Mouse (Mus musculus): ENCODE results near the gene Pbx1.

Pbx1 gene

GRCm38 (mm10) chr1:168344262-168344661 lies 87.8 kb downstream of the Pbx1 start:
- DNase-seq (ENCODE audit: low read depth, low spot score), result no peak

DNA sequence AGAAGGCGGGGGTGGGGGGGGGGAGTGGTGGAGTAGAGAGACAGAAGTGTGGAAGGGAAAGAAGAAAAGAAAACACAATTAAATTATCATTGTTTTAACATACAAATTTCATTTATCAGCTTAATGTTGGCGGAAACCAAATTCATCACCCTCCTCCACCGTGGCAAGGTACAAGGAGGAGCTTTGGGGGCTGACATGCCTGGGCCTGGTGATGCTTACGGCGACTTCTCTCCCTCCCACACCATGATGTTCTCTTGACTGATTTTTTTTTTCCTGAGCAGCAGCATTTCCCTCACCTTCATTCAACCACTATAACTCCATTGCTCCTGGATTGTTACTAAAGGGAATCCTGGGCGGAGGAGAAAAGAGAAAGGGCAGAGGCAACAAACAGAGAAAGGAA lies 89.8 kb downstream of the Pbx1 start:
- no peak for DNase-seq (ENCODE audit: low read depth, low spot score)

- DNase-seq (ENCODE audit: low read depth, low spot score), result no peak
Measured at GRCm38 (mm10) chr1:168341863-168342262, 90.2 kb downstream of the Pbx1 start.

GRCm38 (mm10) chr1:168341368-168341767 lies 90.7 kb downstream of the Pbx1 start:
- no peak for DNase-seq (ENCODE audit: low read depth, low spot score)

GRCm38 (mm10) chr1:168336238-168336818 lies 95.7 kb downstream of the Pbx1 start:
- DNase-seq (ENCODE audit: low read depth, low spot score), result no peak

GRCm38 (mm10) chr1:168334831-168335574 lies 97.1 kb downstream of the Pbx1 start:
- DNase-seq (ENCODE audit: low read depth, low spot score), result no peak

- no peak for DNase-seq (ENCODE audit: low read depth, low spot score)
Measured at GRCm38 (mm10) chr1:168332056-168332455, 100.0 kb downstream of the Pbx1 start.

DNA sequence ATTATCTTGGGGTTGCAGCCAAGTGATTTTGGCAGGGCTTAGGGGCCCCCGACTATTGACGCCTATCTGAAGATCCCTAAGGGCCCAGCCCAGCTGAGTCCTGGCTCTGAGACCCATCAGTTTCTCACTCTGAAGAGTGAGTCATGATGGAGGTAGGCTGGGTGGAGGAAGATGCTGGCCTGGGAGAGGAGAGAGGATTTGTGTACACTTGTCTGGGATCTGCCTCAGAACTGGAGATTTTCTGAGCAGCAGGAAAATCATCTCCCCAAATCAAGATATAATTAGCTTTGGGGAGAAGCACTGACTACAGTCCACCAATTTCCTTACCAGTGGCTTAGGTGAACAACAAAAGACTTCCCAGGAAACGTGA lies 103.8 kb downstream of the Pbx1 start:
- DNase-seq (ENCODE audit: low read depth, low spot score), result no peak

- no peak for DNase-seq (ENCODE audit: low read depth, low spot score)
Measured at GRCm38 (mm10) chr1:168327405-168328235, 104.5 kb downstream of the Pbx1 start.

GRCm38 (mm10) chr1:168325786-168326185 lies 106.3 kb downstream of the Pbx1 start:
- DNase-seq (ENCODE audit: low read depth, low spot score), result no peak

- no peak for DNase-seq (ENCODE audit: low read depth, low spot score)
Measured at GRCm38 (mm10) chr1:168324306-168325085, 107.6 kb downstream of the Pbx1 start.

- no peak for DNase-seq (ENCODE audit: low read depth, low spot score)
Measured at GRCm38 (mm10) chr1:168323436-168324108, 108.5 kb downstream of the Pbx1 start.

GRCm38 (mm10) chr1:168322892-168323291 lies 109.2 kb downstream of the Pbx1 start:
- peak; percentile 15 for DNase-seq (ENCODE audit: low read depth, low spot score)

DNA sequence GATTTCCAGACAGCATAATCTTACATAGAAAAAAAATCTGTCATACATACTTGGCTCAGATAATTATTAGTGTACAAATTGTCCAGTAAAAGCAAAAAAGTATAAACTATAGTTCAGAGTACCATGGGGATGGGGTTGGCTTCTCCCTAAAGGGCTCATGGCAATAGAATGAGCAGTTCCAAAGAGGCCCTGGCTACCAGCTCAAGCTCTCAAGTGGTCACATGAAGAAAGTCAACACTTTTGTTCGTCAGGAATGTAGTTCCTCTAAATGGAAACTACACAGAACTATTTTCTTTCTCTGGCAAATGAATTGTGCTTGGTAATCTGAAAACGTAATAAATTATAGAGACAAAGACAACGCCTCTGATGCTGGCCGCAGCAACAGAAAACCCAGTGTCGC lies 112.4 kb downstream of the Pbx1 start:
- DNase-seq (ENCODE audit: low read depth, low spot score), result no peak

GRCm38 (mm10) chr1:168318899-168319469 lies 113.1 kb downstream of the Pbx1 start:
- DNase-seq (ENCODE audit: low read depth, low spot score), result no peak

DNA sequence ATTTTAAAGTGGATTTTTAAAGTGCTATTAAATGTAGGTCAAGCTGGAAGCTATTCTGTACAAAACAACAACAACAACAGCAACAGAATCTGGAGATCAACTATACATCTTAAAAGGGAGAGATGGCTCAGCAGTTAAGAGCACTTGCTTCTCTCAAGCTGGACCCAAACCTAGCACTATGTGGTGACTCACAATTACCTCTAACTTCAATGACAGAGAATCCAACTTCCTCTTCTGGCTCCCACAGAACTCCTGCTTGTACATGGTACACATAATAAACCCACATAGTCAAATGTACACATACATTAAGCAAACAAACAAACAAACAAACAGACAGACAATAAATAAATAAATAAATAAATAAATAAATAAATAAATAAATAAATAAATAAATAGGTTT lies 118.3 kb downstream of the Pbx1 start:
- DNase-seq (ENCODE audit: low read depth, low spot score), result peak; percentile 5

- no peak for DNase-seq (ENCODE audit: low read depth, low spot score)
Measured at GRCm38 (mm10) chr1:168312710-168313447, 119.2 kb downstream of the Pbx1 start.

GRCm38 (mm10) chr1:168309101-168309521 lies 123.0 kb downstream of the Pbx1 start:
- no peak for DNase-seq (ENCODE audit: low read depth, low spot score)

DNA sequence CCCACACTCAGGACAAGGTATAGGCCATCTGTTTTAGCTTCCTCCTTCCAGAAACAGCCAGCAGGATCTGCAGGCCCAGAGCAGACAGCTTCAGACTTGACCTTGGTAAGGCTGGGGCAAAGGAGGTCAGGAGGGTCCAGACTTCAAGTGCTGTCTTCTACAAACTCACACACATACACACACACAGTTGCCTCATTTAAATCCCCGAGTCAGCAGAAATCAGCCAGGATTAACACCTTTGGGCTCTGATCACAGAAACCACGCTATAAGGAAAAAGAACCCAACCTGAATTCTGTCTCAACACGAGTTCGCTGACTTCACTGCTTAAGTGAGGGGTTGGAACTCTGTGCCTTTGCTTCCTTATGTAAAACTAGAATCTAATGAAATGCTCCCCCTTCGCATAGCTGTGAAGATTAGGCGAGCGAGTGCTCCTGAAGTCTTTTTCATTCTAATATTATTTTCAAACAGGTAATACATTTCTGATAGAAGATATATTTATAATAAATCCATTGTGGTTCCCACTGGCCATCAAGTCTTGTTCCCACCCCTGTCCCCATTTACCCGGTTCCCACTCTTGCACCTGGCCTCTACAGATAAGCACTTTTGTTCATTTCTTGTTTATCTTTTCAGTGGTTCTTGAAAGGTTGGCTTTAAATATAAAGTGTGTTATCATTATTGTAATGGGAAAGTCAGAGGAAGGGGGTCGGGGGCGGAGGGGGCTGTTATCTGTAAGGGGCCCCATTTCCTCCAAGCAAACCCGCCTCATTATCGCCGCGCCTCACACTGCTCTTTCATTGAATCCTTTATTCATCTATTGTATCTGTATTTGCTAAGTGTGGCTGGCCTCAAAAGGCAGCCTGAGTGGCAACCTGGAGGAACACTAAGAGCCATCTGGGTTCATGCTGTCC lies 124.5 kb downstream of the Pbx1 start:
- no peak for DNase-seq (ENCODE audit: low read depth, low spot score)
